Mouse (Mus musculus) retina, postnatal 7 days (tissue): ENCODE data around the gene Aldh18a1.
"Not testable (repeated sequence)": the region's sequence is repeated elsewhere in the genome, so short reads cannot be mapped to it uniquely, and the experiment has no call there.

ENCODE experiments used
- DNase-seq: peaks from one replicate; pipeline ENCODE4 v3.0.0-alpha.2; 2012; ENCODE audit warnings: low read depth, low spot score

Gene Aldh18a1

GRCm38 (mm10) chr19:40588293-40588654 is at the start of gene Aldh18a1:
Gene Aldh18a1 (minus strand): TSS chr19:40588463.
- DNase-seq = peak; percentile 90

- DNase-seq = no peak
Measured at GRCm38 (mm10) chr19:40637601-40638000, 49.3 kb upstream of the Aldh18a1 start.

GRCm38 (mm10) chr19:40637091-40637490 is 48.8 kb upstream of the Aldh18a1 start:
- DNase-seq = no peak

- no peak for DNase-seq
Measured at GRCm38 (mm10) chr19:40633144-40633543, 44.9 kb upstream of the Aldh18a1 start.

GRCm38 (mm10) chr19:40632668-40633067 is 44.4 kb upstream of the Aldh18a1 start:
- no peak for DNase-seq

- no peak for DNase-seq
Measured at GRCm38 (mm10) chr19:40632193-40632592, 43.9 kb upstream of the Aldh18a1 start.

GRCm38 (mm10) chr19:40630606-40631005 is 42.3 kb upstream of the Aldh18a1 start:
- no peak for DNase-seq

GRCm38 (mm10) chr19:40630096-40630495 is 41.8 kb upstream of the Aldh18a1 start:
- no peak for DNase-seq

- no peak for DNase-seq
Measured at GRCm38 (mm10) chr19:40628950-40629349, 40.7 kb upstream of the Aldh18a1 start.

GRCm38 (mm10) chr19:40625935-40626334 is 37.7 kb upstream of the Aldh18a1 start:
- DNase-seq = no peak

GRCm38 (mm10) chr19:40621616-40622015 is 33.4 kb upstream of the Aldh18a1 start:
- not testable (repeated sequence) for DNase-seq

GRCm38 (mm10) chr19:40616021-40616420 is 27.8 kb upstream of the Aldh18a1 start:
- DNase-seq = no peak

GRCm38 (mm10) chr19:40614811-40615210 is 26.5 kb upstream of the Aldh18a1 start:
- no peak for DNase-seq

GRCm38 (mm10) chr19:40611830-40612506 is 23.7 kb upstream of the Aldh18a1 start, which contains the start of the genes Tctn3 and Entpd1:
Gene Tctn3 (minus strand): TSS chr19:40612233.
Gene Entpd1 (plus strand): TSS chr19:40612366.
- peak; percentile 96 for DNase-seq

- no peak for DNase-seq
Measured at GRCm38 (mm10) chr19:40607676-40608075, 19.4 kb upstream of the Aldh18a1 start.

GRCm38 (mm10) chr19:40605189-40605588 is 16.9 kb upstream of the Aldh18a1 start:
- no peak for DNase-seq

GRCm38 (mm10) chr19:40601870-40602269 is 13.6 kb upstream of the Aldh18a1 start:
- DNase-seq = no peak

GRCm38 (mm10) chr19:40600846-40601245 is 12.6 kb upstream of the Aldh18a1 start:
- DNase-seq = not testable (repeated sequence)

GRCm38 (mm10) chr19:40595831-40596230 is 7.6 kb upstream of the Aldh18a1 start:
- DNase-seq = no peak

- no peak for DNase-seq
Measured at GRCm38 (mm10) chr19:40595231-40595630, 7.0 kb upstream of the Aldh18a1 start.

GRCm38 (mm10) chr19:40589530-40589880 is 1.2 kb upstream of the Aldh18a1 start:
- no peak for DNase-seq

- peak; percentile 69 for DNase-seq
Measured at GRCm38 (mm10) chr19:40588847-40589529, 725 bp upstream of the Aldh18a1 start.
